Mouse (Mus musculus) spleen, postnatal 10 days (tissue): ENCODE data around the gene Lamtor1.
A peak's percentile ranks its signal among the peaks of the same experiment; 100 is the strongest.

ENCODE experiments used
- DNase-seq, 2 experiments: peaks; one replicate each; pipeline ENCODE4 v3.0.0; 2021 to 2022; ENCODE audit warnings: low spot score in 2 of 2

The Lamtor1 gene

DNA sequence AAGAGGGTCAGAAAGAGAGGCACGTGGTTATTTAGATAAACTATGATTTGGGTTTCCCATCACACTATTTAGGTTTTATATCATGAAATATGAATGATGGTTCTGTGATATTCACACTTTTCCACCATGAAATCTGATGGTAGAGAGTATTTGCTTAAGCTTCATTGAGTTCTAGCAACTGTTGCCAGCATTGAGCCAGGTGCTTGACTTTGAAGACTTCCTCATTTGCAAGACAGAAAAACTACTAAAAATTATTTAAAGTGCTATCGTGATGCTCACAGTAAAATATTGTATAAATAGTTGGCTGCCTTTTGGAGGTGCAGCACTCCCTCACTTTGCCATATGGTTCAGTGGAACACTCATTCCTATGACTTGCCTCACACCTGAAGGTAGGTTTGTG, 49.6 kb downstream of the Lamtor1 start:
- no peak for DNase-seq

DNA sequence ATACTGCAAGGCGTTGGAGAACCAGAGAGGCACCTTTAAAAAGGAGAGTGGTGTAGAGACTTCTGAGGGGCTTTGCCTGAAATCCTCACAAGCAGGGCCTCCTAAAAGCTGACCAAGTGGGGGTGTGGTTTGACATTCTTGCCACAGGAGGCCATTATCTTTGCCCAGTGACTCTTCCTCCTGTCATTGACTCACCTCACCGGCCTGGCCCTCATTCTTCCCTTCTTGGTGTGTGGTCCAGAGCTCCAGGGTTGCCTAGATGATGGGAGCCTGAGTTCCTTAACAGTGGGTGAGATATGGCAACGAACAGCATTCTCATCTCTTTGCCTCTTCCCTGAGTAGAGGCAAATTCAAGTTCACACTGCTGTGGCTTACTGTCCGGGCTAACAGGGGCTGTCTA, 50.2 kb downstream of the Lamtor1 start:
- no peak for DNase-seq

DNA sequence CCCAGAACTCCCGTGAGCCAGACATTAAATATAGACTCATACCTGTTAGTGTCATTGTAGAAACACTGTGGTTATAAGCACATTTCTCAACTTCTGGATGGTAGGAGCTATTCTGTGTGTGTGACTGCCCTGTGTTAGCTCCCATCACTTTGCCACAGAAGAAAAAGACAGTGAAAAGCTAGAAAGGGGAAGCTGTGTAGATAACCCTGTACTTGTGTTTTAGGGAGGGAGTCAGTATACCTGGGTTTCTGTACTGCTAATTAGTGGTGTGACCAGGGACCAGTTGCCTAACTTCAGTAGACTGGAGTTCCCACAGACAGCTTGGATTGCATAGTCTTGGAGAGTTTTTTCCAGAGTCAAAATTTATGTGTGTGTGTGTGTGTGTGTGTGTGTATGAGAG, 50.8 kb downstream of the Lamtor1 start:
- no peak for DNase-seq

DNA sequence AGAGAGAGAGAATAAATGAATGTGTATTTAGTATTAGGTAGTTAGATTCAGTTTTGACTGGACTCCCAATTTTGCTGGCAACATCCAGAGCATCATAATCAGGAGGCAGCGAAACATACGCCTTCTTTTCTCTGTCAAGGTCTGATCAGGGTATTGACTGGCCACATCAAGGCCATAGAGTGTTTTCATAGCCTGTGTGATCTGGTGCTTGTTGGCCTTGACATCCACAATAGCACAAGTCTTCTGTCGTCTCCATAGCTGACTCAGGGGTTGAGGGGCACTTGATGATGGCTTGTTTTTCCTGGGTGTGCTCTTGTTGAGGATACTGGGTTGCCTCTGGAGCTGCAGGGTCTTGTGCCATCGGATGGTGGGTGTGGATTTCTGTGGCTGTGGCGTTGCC, 51.2 kb downstream of the Lamtor1 start:
- DNase-seq, result no peak

DNA sequence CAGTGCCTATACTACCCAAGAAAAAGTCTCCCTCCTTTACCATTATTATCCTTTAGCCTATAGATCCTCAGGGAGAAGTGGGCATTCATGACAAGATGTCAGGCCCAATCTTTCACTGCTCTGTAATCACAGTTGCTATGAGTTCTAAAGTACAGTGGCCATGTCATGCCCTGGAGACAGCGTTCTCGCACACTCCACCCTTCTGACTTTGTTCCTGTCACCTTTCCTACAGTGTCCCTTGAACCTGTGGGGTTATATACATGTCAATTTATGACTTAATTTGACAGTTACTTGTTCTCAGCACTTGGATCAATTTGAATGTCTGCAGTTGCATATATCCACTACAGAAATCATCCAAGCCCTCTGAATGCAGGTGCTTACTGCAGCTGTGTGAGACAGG, 57.1 kb downstream of the Lamtor1 start:
- DNase-seq, result no peak

DNA sequence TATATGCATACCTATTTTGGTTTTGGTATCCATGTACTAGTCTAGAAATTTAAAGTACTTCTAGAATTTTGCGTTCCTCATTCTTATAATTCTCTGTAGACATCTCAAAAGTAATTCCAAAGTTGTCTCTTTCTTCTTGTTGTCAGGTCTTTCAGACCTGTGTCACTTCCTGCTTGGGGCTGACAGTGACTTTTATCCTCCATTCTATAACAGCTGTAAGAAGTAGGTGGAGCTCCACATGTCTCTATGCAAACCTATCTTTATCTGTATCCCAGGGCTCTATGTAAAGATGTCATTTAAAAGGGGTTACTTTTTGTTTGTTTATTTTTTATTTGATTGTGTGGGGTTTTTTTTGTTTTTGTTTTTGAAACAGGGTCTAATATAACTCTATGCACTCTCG, 57.9 kb downstream of the Lamtor1 start:
- DNase-seq, result no peak

DNA sequence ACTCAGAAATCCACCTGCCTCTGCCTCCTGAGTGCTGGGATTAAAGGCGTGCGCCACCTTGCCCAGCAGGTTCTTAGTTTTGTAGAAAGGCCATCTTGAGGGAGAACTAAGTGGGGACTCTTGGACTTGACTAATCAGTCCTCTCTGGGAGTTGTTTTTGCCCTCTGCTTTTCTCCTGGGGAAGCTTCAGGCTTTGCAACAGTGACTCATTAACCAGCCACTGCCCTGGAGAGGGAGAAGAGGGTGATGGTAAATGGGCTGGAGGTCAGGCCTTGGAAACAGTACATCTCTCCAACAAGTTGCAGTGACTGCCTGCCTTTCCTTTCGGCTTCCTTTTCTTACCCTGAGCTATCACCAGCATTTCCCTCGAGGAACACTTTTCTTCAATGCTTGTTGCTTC, 58.8 kb downstream of the Lamtor1 start:
- DNase-seq, result no peak

DNA sequence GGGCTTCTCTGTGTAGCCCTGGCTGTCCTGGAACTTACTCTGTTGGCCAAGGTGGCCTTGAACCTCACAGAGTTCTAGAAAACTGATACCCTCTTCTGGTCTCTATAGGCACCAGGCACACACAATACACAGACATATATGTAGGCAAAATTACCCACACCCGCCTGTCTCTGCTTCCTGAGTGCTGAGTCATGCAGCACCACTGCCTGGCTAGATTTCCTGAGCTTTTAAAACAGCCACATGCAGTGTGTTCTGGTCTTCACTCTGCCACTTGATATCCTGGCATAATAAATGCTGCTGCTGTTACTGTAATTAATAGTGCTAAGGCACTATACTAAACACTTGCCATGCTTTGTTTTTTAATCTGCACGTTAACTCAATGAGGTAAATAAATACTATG, 59.9 kb downstream of the Lamtor1 start:
- peak in 1 of 2 experiments; percentile 25 for DNase-seq

DNA sequence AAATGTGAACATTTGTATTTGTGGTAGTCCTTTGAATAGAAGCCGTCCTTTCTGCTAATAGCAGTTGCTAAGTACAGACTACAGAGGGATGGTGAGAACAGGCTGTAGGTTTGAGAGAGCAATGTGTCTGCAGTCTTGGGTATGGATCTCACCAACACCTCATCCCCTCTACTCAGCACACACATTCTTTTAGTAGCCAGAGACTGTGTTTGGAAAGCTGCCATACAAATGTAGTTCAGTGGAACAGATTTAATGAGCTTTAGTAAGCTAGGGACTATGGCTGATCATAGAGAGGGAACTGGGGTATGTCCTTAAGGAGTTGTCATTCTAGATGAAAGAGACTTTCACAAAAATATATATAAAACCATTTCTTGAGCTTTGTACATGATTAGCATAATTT, 61.6 kb downstream of the Lamtor1 start:
- DNase-seq, result no peak

DNA sequence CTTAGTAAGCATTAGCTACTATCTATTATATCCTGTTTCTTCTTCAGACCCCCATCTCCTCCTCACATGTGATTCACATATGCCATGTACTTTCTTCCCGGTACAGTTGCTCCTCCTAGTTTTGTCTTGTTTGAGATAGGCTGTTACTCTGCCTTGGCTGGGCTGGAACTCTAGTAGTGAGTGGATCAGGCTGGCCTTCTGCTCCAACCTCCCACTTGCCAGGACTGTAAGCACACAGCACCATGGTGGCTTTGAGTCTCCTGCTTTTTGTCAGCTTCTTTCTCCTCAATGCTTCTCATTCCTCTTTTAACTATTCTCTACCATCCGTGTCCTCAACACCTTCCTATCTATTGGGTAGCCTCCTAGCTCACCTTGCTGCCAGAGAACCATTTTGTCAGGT, 63.0 kb downstream of the Lamtor1 start:
- DNase-seq, result no peak

DNA sequence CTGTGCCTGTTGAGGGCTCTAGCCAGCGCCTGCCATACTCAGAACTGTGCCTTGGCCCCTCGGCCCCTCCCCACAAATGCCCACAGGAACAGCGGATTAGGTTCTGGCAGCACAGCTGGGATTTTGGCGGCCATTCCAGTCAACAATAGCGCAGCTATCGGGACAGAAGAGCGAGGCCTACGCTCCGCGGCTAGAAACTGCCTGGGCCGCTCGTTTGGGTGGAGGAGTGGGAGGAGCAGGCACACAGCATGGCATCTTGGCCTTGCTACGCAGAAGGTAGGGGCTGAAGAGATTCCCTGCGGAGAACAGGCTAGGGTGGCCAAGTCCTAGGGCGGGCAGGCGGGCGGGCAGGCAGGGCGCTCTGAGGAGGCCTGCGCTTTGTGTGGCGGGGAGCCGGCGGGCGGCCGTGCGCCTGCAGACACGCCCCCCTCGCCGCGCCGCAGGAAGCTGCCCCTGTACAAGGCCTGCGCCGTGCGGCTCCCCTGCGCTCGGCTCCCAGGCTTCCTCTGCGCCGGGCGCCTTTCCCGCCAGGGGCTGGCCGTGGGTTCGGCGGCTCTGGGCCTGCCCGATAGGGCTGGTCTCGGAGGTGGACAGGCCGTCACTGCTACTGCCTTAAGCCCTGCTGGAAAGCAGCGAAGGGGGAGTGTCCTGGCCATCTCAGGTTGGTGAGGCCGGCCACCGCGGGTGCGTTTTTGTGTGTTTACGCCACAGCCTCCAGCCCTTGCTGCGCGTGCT, 64.2 kb downstream of the Lamtor1 start:
- DNase-seq, result peak; percentile 75 to 85

DNA sequence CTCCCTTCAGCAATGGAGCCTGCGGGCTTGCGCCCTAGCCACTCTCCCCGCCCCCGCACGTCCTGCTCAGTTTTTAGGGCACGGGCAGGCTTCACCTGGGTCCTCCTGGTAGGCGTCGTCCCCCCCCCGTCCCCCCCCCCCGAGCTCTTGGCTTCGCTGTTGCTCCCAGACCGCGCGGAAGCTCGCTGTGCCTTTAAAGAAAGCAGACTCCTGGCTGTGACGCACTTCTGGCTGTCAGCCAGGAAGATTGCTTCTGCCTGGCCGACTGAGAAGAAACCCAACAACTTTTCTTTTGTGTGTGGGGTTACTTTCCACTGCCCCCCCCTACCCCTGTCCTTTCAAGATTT, 64.7 kb downstream of the Lamtor1 start:
- peak; percentile 64 to 90 for DNase-seq

DNA sequence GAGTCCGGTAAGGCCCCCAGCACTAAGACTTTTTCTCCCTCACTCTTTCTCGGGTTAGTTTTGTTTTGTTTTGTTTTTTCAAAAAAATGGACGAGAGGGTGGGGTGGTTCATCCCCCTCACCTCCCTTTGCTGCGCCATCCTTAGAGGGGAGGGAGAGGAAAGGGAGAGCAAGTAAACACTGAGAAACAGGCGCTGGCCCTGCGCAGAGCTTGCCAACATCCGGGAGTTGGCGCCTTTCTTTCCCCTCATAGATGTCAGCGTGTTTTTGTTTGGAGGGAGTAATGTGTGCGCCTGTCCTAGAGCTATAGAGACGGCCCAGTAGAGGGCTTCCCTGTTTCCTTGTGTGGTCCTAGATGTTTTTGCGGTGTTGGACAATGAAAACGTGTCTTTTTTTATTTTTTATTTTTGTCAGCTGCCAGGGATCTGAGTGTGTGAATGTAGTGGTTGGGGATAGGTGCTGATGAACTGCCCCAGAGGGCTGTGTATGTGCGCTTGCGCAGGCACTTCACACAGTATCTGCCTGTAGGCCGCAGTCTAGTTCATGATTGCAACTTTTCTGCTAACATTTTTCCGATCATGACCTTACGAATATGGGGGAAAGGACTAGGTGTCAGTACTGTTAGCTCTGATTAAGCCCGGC, 65.2 kb downstream of the Lamtor1 start:
- peak; percentile 53 to 63 for DNase-seq

DNA sequence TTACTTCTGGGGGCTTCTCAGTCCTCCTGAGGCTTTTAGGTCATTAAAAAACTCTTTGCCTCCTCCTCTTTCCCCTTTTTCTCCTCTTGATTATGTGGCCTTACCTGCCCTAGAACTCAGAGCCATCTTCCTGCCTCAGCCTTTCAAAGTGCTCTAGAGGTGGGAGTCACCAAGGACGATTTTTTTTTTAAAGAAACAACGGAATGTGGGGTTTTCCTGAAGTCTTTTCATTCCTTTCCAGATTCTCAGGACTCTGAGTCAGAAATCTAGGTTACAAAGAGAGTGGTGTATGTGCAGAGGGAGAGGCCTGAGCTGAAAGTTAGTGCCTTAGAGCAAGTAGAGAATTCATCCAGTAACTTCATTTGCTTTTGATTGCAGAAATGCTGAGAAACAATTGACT, 66.0 kb downstream of the Lamtor1 start:
- DNase-seq, result no peak

DNA sequence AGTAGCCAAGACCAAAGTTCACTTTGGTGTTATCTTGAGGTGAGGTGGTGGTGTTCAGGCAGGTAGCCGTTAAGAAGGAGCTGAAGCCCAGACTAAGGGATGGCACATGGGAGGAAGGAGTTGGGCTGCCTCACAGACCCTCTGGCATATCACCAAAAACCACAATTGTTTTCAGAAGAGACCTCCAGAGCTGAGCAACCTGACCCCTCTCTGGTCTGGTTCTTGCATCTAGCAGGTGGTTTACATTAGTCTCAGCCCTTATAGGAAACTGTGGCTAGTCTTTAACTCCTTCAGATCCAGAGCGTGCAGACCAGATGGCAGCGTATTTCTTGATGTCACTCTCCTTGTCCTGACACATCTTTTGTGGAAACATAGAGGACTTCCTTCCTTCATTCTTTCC, 68.0 kb downstream of the Lamtor1 start:
- DNase-seq, result no peak

DNA sequence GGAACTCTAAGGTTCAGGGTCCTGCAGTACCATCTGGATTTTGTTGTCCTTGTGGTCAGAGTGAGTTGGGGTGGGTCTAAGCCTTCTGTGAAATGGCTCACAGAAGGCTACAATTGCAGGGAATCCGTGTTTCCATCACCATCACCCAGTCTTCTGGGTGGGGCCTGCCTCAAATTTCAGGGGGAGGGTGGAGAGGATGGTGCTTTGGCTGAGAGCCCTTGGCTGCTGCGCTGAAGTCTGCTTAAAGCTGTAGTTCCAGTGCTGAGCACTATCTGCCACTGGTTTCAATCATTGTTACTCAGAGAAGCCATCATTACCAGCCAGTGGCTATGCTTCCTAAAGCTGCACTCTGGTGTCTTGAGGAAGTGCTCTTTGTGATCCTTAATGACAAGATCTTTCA, 68.8 kb downstream of the Lamtor1 start:
- DNase-seq, result no peak
